Comparison of ENCODE assay signal across 8 mouse cellular contexts in genomic region chr6:55232524-55233264, GRCm38 (mm10). TPM values are rescaled to one million over a fixed set of nuclear protein-coding genes. Genes with fewer than 3 reads are reported as not detected.
DNase-seq lines count a peak whose midpoint lies in the region; ATAC-seq lines count a peak whose summit lies in the region.

No protein-coding gene starts in this region.

- no peaks in the 10 kb centered on the region for H3K9me3 ChIP-seq in embryonic facial prominence, embryonic 11.5 days (replicated peaks; ENCODE audit: control insufficient read depth, low read length)
- H3K9me3 ChIP-seq in hindbrain, embryonic 14.5 days (ENCODE audit: control insufficient read depth, low read length): no peaks in the 10 kb centered on the region

- peak; percentile 36 for DNase-seq in layer of hippocampus, adult 11-12 months (ENCODE audit: low spot score)
- DNase-seq in layer of hippocampus, postnatal 36 days: no peak
- peak; percentile 50 for DNase-seq in R1 (ENCODE audit: low read depth, low spot score)
- DNase-seq in embryonic facial prominence, embryonic 11.5 days (ENCODE audit: low spot score): peak; percentile 86
- peak; percentile 89 for DNase-seq in hindbrain, embryonic 14.5 days (ENCODE audit: low spot score)
- peak; percentile 17 for DNase-seq in liver
- peak; percentile 34 for DNase-seq in neural tube, embryonic 10.5 days (ENCODE audit: extremely low spot score, low spot score)
- DNase-seq in urinary bladder, postnatal 14 days (ENCODE audit: low spot score): no peak

- no peak overlapping the region for H3K27ac ChIP-seq in embryonic facial prominence, embryonic 11.5 days (replicated peaks; ENCODE audit: low read depth, low read length)
- H3K27ac ChIP-seq in hindbrain, embryonic 14.5 days: no peak overlapping the region

- no peaks in the 10 kb centered on the region for H3K4me1 ChIP-seq in embryonic facial prominence, embryonic 11.5 days (ENCODE audit: control insufficient read depth, insufficient read depth, low read length)
- H3K4me1 ChIP-seq in hindbrain, embryonic 14.5 days (replicated peaks; ENCODE audit: control insufficient read depth, insufficient read depth, low read length): no peaks in the 10 kb centered on the region

- H3K9ac ChIP-seq in embryonic facial prominence, embryonic 11.5 days (replicated peaks; ENCODE audit: low read length): no peak overlapping the region
- H3K9ac ChIP-seq in hindbrain, embryonic 14.5 days: no peak overlapping the region

- H3K4me3 ChIP-seq in embryonic facial prominence, embryonic 11.5 days (ENCODE audit: low read depth, low read length): no peak overlapping the region
- no peak overlapping the region for H3K4me3 ChIP-seq in hindbrain, embryonic 14.5 days (replicated peaks; ENCODE audit: low read length)

- 59% methylated on average over 3 of the region's 3 CpGs for WGBS in embryonic facial prominence, embryonic 11.5 days
- WGBS in hindbrain, embryonic 14.5 days: 70% methylated on average over 3 of the region's 3 CpGs

- no peak overlapping the region for H3K4me2 ChIP-seq in embryonic facial prominence, embryonic 11.5 days (ENCODE audit: low read depth, low read length)
- H3K4me2 ChIP-seq in hindbrain, embryonic 14.5 days (replicated peaks): no peak overlapping the region

- no peak for ATAC-seq in embryonic facial prominence, embryonic 11.5 days (replicated peaks; ENCODE audit: insufficient number of reproducible peaks, low FRiP score, low TSS enrichment, low read depth)
- peak; percentile 75; the same call in 1 of the 2 replicates for ATAC-seq in hindbrain, embryonic 14.5 days (ENCODE audit: low FRiP score)

- H3K27me3 ChIP-seq in embryonic facial prominence, embryonic 11.5 days (ENCODE audit: control insufficient read depth, insufficient read depth, low read length): no peaks in the 10 kb centered on the region
- no peaks in the 10 kb centered on the region for H3K27me3 ChIP-seq in hindbrain, embryonic 14.5 days (ENCODE audit: control insufficient read depth, insufficient read depth, low read length)

- H3K36me3 ChIP-seq in embryonic facial prominence, embryonic 11.5 days (replicated peaks; ENCODE audit: control insufficient read depth, insufficient read depth, low read depth, low read length): no peaks in the 10 kb centered on the region
- no peaks in the 10 kb centered on the region; the same call in none of the 2 replicates for H3K36me3 ChIP-seq in hindbrain, embryonic 14.5 days (replicated peaks; ENCODE audit: control insufficient read depth, insufficient read depth)

RNA-seq across cellular contexts. Expression of gene Mindy4, which starts 29.5 kb away (rescaled TPM):
- total RNA-seq in layer of hippocampus, postnatal 36 days (2021): 10 to 100 TPM; 11.9 to 13.0 TPM
- 23.9 and 26.0 TPM in 2 replicates for polyA plus RNA-seq in embryonic facial prominence, embryonic 11.5 days (2014; fragmentation: Nextera tagmentation; extraction: Ambion mirVana)
- polyA plus RNA-seq in hindbrain, embryonic 14.5 days (2014; fragmentation: Nextera tagmentation; extraction: Ambion mirVana): 12.9 and 14.2 TPM in 2 replicates

RNA-seq across cellular contexts. Expression of gene Inmt, which starts 57.9 kb away (rescaled TPM):
- under 1 TPM in 1 of 2 experiments, not detected in 1; 0.75 TPM for total RNA-seq in layer of hippocampus, postnatal 36 days (2021)
- 3.1 and 5.3 TPM in 2 replicates for polyA plus RNA-seq in embryonic facial prominence, embryonic 11.5 days (2014; fragmentation: Nextera tagmentation; extraction: Ambion mirVana)
- not detected in 2 replicates for polyA plus RNA-seq in hindbrain, embryonic 14.5 days (2014; fragmentation: Nextera tagmentation; extraction: Ambion mirVana)

Comparison
In these comparisons a context has a peak if more than half of its experiments do, and no peak if none do; other contexts are left out.
1. DNase-seq: peak in layer of hippocampus, adult 11-12 months (single experiment), R1 (single experiment), embryonic facial prominence, embryonic 11.5 days (single experiment), hindbrain, embryonic 14.5 days (single experiment), liver (single experiment) and neural tube, embryonic 10.5 days (single experiment); none in layer of hippocampus, postnatal 36 days (0 of 2) and urinary bladder, postnatal 14 days (single experiment).